Mouse (Mus musculus) hematopoietic multipotent progenitor cell, adult 10-12 weeks (in vitro differentiated cells): ENCODE data around the gene Zfp672. TPM values are rescaled to one million over a fixed set of nuclear protein-coding genes. Genes with fewer than 3 reads are reported as not detected.

ENCODE experiments used
- polyA plus RNA-seq: library from polyadenylated mRNA; stranded (reverse); fragments of >175 nt; gene quantifications from 2 replicates; pipeline ENCODE4 v1.2.3, GENCODE M21; 2012; ENCODE audit warnings: low replicate concordance

Gene Zfp672
- polyA plus RNA-seq, result 9.4 and 11.8 TPM in 2 replicates

GRCm38 (mm10) chr11:58330276-58331148, at the start of gene Zfp672, which contains the start of gene Sh3bp5l:
TSS of gene Zfp672 (minus strand) at chr11:58330339.
TSS of gene Sh3bp5l (plus strand) at chr11:58330724.

GRCm38 (mm10) chr11:58378763-58379278, 48.7 kb upstream of the Zfp672 start, which contains the start of gene Lypd8:
TSS of gene Lypd8 (plus strand) at chr11:58379043.

GRCm38 (mm10) chr11:58306860-58307308, 23.3 kb downstream of the Zfp672 start, which contains the start of gene Zfp692:
TSS of gene Zfp692 (plus strand) at chr11:58307069.

GRCm38 (mm10) chr11:58274572-58274971, 55.6 kb downstream of the Zfp672 start, which contains the start of gene 4930438A08Rik:
TSS of gene 4930438A08Rik (plus strand) at chr11:58274799.

Other genes starting within 250 kb of the Zfp672 start
- gene Gm12248, start 237.2 kb downstream of the Zfp672 start, polyA plus RNA-seq, result not detected in 2 replicates
- 4.4 and 8.0 TPM in 2 replicates for gene Cnot8, start 226.2 kb downstream of the Zfp672 start, polyA plus RNA-seq
- gene Gemin5, start 161.8 kb downstream of the Zfp672 start, polyA plus RNA-seq, result 4.2 and 6.3 TPM in 2 replicates
- gene Mrpl22, start 158.7 kb downstream of the Zfp672 start, polyA plus RNA-seq, result 4.2 and 16.6 TPM in 2 replicates
- gene Igtp, start 130.8 kb downstream of the Zfp672 start, polyA plus RNA-seq, result 6.0 and 12.5 TPM in 2 replicates
- 1.2 and 4.8 TPM in 2 replicates for gene Irgm2, start 130.7 kb downstream of the Zfp672 start, polyA plus RNA-seq
- 0.19 and 0.25 TPM in 2 replicates for gene 4930438A08Rik, start 55.5 kb downstream of the Zfp672 start, polyA plus RNA-seq
- 9.7 and 23.0 TPM in 2 replicates for gene Zfp692, start 23.3 kb downstream of the Zfp672 start, polyA plus RNA-seq
- 18.6 and 31.9 TPM in 2 replicates for gene Sh3bp5l, start 385 bp upstream of the Zfp672 start, polyA plus RNA-seq
- not detected in 2 replicates for gene Lypd8, start 48.7 kb upstream of the Zfp672 start, polyA plus RNA-seq
- gene 1810065E05Rik, start 90.8 kb upstream of the Zfp672 start, polyA plus RNA-seq, result not detected in 2 replicates
- gene Gm12253, start 102.2 kb upstream of the Zfp672 start, polyA plus RNA-seq, result not detected in 2 replicates
- not detected in 2 replicates for gene Lypd9, start 122.6 kb upstream of the Zfp672 start, polyA plus RNA-seq
- not detected in 2 replicates for gene Olfr30, start 131.9 kb upstream of the Zfp672 start, polyA plus RNA-seq
- gene Olfr332, start 162.2 kb upstream of the Zfp672 start, polyA plus RNA-seq, result not detected in 2 replicates
- not detected in 2 replicates for gene Olfr331, start 172.2 kb upstream of the Zfp672 start, polyA plus RNA-seq
- not detected in 2 replicates for gene Olfr330, start 204.5 kb upstream of the Zfp672 start, polyA plus RNA-seq
- not detected in 2 replicates for gene Olfr329-ps, start 216.1 kb upstream of the Zfp672 start, polyA plus RNA-seq
- gene Olfr328, start 225.3 kb upstream of the Zfp672 start, polyA plus RNA-seq, result not detected in 2 replicates
- not detected in 2 replicates for gene Olfr224, start 240.2 kb upstream of the Zfp672 start, polyA plus RNA-seq
- gene Olfr325, start 247.4 kb upstream of the Zfp672 start, polyA plus RNA-seq, result not detected in 2 replicates